15 mouse cellular contexts compared by ENCODE assay signal in the genomic region with DNA sequence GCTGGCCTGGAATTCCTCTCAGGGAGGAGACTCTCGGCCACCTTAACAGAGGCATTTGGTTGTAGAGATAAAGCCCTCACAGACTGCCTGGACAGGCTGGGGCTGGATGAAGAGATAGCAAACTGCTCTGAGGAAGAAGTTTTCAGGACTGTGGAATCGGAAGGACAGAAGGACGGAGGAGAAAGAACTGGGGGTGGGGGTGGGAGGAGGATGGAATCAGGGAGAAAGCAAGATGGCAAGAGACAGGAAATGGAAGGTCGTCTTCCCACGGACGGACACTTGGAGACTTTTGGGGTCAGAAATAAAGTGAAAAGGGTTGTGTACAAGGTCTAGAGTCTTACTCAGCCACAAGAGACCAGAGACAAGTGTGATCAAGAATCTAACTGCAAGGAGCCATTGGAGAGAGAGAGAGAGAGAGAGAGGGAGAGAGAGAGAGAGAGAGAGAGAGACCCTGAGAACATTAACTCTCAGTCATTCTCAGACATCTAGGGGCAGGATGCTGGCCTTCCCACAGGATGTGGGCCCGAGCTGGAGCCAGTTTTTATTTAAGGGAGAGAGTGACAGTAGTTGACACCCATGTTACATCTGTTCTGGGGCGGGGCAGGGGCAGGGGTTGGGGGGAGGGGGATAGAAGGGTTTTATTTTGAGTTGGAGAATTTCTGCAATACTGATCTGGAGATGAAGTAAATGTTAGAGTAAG.
DNase-seq lines count a peak whose midpoint lies in the region; ATAC-seq and TF ChIP-seq lines count a peak whose summit lies in the region.
"Had no signal": no experiment of that assay in that cellular context is flagged by ENCODE, and none has a peak within 500 bp of the region (broad histone marks: within the 10 kb centered on the region; RNA-seq: fewer than 3 reads in every experiment).

No protein-coding gene starts in this region.

- H3K9me3 ChIP-seq in heart, embryonic 10.5 days = no peaks in the 10 kb centered on the region
- H3K9me3 ChIP-seq in liver, embryonic 14.5 days (ENCODE audit: control insufficient read depth, low read length) = no peaks in the 10 kb centered on the region
- H3K9me3 ChIP-seq: hindbrain, embryonic 15.5 days; megakaryocyte, embryonic 14.5 days; neural tube, embryonic 13.5 days had no signal

- H3K9ac ChIP-seq in liver, embryonic 14.5 days (replicated peaks) = peak overlapping the region; percentile 16
- H3K9ac ChIP-seq: hindbrain, embryonic 15.5 days; neural tube, embryonic 13.5 days had no signal

- H3K4me3 ChIP-seq in heart, embryonic 10.5 days = peak overlapping the region; percentile 3; the same call in 1 of the 2 replicates
- no peak overlapping the region for H3K4me3 ChIP-seq in thymus, adult 2 months (ENCODE audit: control insufficient read depth, insufficient read depth, low read length)
- H3K4me3 ChIP-seq in liver, embryonic 14.5 days (ENCODE audit: insufficient read depth in 1 of 2, low read depth in 2 of 2, low read length in 2 of 2) = no peak overlapping the region
- H3K4me3 ChIP-seq: erythroblast, embryonic 14.5 days; hindbrain, embryonic 15.5 days; megakaryocyte, embryonic 14.5 days; neural tube, embryonic 13.5 days had no signal

- no peak for TF ChIP-seq CTCF in thymus, adult 2 months (IDR thresholded peaks at IDR 0.05; ENCODE audit: borderline replicate concordance, control insufficient read depth, extremely low read depth, insufficient read depth, low read length, poor library complexity)
- TF ChIP-seq CTCF in liver, embryonic 14.5 days (IDR thresholded peaks at IDR 0.05; ENCODE audit: low read depth) = no peak

- no peak for DNase-seq in heart, embryonic 10.5 days (ENCODE audit: low spot score)
- DNase-seq in heart, adult 8-10 months (ENCODE audit: low spot score) = no peak
- peak; percentile 8 for DNase-seq in thymus, postnatal 25 days
- no peak for DNase-seq in thymus, adult 2 months
- DNase-seq in liver, embryonic 14.5 days (ENCODE audit: low read depth in 3 of 3, low spot score in 3 of 3) = peak; percentile 40 to 43 (median 43)
- DNase-seq in adrenal gland, adult 8-10 months = no peak
- no peak for DNase-seq in natural killer cell, adult 2 months (ENCODE audit: low spot score in 2 of 2)
- DNase-seq: cerebellum, postnatal 14 days; right cerebral cortex, postnatal 25 days had no signal

- peak; percentile 90 for ATAC-seq in liver, embryonic 14.5 days (ENCODE audit: insufficient read depth)
- no peak for ATAC-seq in activated CD4-positive, CD25-positive, alpha-beta regulatory T cell, adult 4 months
- ATAC-seq: Patski had no signal

- H3K4me2 ChIP-seq in liver, embryonic 14.5 days (ENCODE audit: low read depth) = peak overlapping the region; percentile 47
- H3K4me2 ChIP-seq: hindbrain, embryonic 15.5 days; neural tube, embryonic 13.5 days had no signal

- 14% methylated on average over 8 of the region's 8 CpGs for WGBS in heart, embryonic 10.5 days
- WGBS in thymus, adult 2 months = 31% methylated on average over 8 of the region's 8 CpGs
- 5% methylated on average over 8 of the region's 8 CpGs for WGBS in liver, embryonic 14.5 days (ENCODE audit: insufficient replicate concordance)

- peak overlapping the region; percentile 77 for H3K27ac ChIP-seq in heart, embryonic 10.5 days
- H3K27ac ChIP-seq in thymus, adult 2 months (ENCODE audit: control insufficient read depth, insufficient read depth, low read length) = no peak overlapping the region
- H3K27ac ChIP-seq in liver, embryonic 14.5 days = peak overlapping the region; percentile 33
- H3K27ac ChIP-seq: hindbrain, embryonic 15.5 days; neural tube, embryonic 13.5 days had no signal

- no peaks in the 10 kb centered on the region for H3K27me3 ChIP-seq in heart, embryonic 10.5 days (ENCODE audit: insufficient read depth, poor library complexity, severe bottlenecking)
- no peaks in the 10 kb centered on the region for H3K27me3 ChIP-seq in thymus, adult 2 months (ENCODE audit: control insufficient read depth, insufficient read depth, low read length)
- no peaks in the 10 kb centered on the region for H3K27me3 ChIP-seq in liver, embryonic 14.5 days (ENCODE audit: control insufficient read depth, insufficient read depth, low read length)
- H3K27me3 ChIP-seq: hindbrain, embryonic 15.5 days; neural tube, embryonic 13.5 days had no signal

- H3K4me1 ChIP-seq in heart, embryonic 10.5 days = peaks cover 44% of the 10 kb centered on the region
- H3K4me1 ChIP-seq in thymus, adult 2 months (replicated peaks; ENCODE audit: control insufficient read depth, insufficient read depth, low read length) = peaks cover 10% of the 10 kb centered on the region
- peaks cover 14 to 46% of the 10 kb centered on the region in 2 experiments for H3K4me1 ChIP-seq in liver, embryonic 14.5 days (replicated peaks; ENCODE audit: control insufficient read depth in 2 of 2, insufficient read depth in 2 of 2, low read length in 1 of 2)

- peak; percentile 56; the same call in 1 of the 2 replicates for TF ChIP-seq EP300 in liver, embryonic 14.5 days (IDR thresholded peaks at IDR 0.05; ENCODE audit: low read depth)

- TF ChIP-seq POLR2A in thymus, adult 2 months (IDR thresholded peaks at IDR 0.05; ENCODE audit: control insufficient read depth, extremely low read depth, insufficient read depth, low read length, poor library complexity) = no peak

- H3K36me3 ChIP-seq in heart, embryonic 10.5 days = no peaks in the 10 kb centered on the region
- no peaks in the 10 kb centered on the region for H3K36me3 ChIP-seq in thymus, adult 2 months (ENCODE audit: control insufficient read depth, insufficient read depth, low read length)
- no peaks in the 10 kb centered on the region for H3K36me3 ChIP-seq in liver, embryonic 14.5 days (replicated peaks; ENCODE audit: control insufficient read depth, insufficient read depth, low read depth)
- H3K36me3 ChIP-seq: hindbrain, embryonic 15.5 days; neural tube, embryonic 13.5 days had no signal

Comparison
In these comparisons a context has a peak if more than half of its experiments do, and no peak if none do; other contexts are left out.
1. DNase-seq: peak in thymus, postnatal 25 days (single experiment) and liver, embryonic 14.5 days (3 of 3); none in heart, embryonic 10.5 days (single experiment), heart, adult 8-10 months (single experiment), thymus, adult 2 months (single experiment), adrenal gland, adult 8-10 months (single experiment) and natural killer cell, adult 2 months (0 of 2).